Mouse (Mus musculus) lung, adult 2 months (tissue): Measurements from ENCODE around the gene Slc39a7. TPM values are rescaled to one million over a fixed set of nuclear protein-coding genes. Genes with fewer than 3 reads are reported as not detected.
"Not testable (repeated sequence)": the region's sequence is repeated elsewhere in the genome, so short reads cannot be mapped to it uniquely, and the experiment has no call there.

Source experiments
- DNase-seq: peaks from one replicate; pipeline ENCODE4 v3.0.0; 2022
- H3K4me1 ChIP-seq: fragments of 200-500 bp; 2 replicates; pipeline ENCODE4 v1.6.1; 2011; ENCODE audit warnings: low read length; ENCODE audit not compliant: control insufficient read depth, insufficient read depth
- H3K4me3 ChIP-seq: fragments of 200-500 bp; replicated peaks from 2 replicates; pipeline ENCODE3; 2011; ENCODE audit warnings: low read depth, mild to moderate bottlenecking, control low read depth, low read length; ENCODE audit errors: extremely low read depth
- CTCF ChIP-seq: fragments of 200-500 bp; IDR thresholded peaks from 2 replicates; pipeline ENCODE4 v1.5.1; 2011; ENCODE audit warnings: mild to moderate bottlenecking, low read length, control low read depth; ENCODE audit not compliant: insufficient read depth
- POLR2A ChIP-seq: fragments of 200-500 bp; IDR thresholded peaks from 2 replicates; pipeline ENCODE4 v1.6.1; 2011; ENCODE audit warnings: low read depth, mild to moderate bottlenecking, control low read depth, low read length, borderline replicate concordance; ENCODE audit errors: extremely low read depth
- WGBS: fragments of 180-500 bp; shearing (Covaris S2); methylation state at CpG from one replicate; pipeline ENCODE4 v1.1.7; 2018; 5-methylcytosine and 5-hydroxymethylcytosine counted together
- polyA plus RNA-seq: library from polyadenylated mRNA; depleted of rRNA; stranded (reverse); fragments of >200 nt; gene quantifications from 2 replicates; pipeline ENCODE4 v1.2.3, GENCODE M21; 2012

Slc39a7 gene
- polyA plus RNA-seq, 1 experiment: 183 TPM

DNA sequence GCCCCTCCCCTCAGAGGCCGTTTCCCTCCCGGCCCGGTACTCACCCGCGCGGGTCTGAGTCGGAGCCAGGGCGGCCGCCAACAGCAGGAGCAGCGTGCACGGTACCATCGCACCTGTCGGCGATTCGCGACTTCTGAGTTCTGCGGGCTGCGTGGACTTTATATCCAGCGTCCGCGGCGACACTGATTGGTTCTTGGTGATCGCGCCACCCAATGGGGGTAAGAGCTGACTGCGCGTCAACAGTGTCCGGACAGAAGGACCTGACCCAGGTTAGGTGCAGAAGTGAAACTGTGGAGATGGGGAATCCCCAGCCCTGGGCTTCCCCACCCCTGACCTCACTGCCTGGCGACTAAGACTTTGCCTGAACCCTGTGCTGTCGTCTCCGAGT is 31.3 kb downstream of the Slc39a7 start, which contains the start of gene H2-K1:
Gene H2-K1 (minus strand): TSS at position 198 of the 388 bp plus-strand sequence.
- DNase-seq: peak; percentile 94
- under 1% methylated on average over 30 of the region's 30 CpGs for WGBS
- Histone ChIP-seq H3K4me1 (peaks cover 4% of the 10 kb centered on the region; the same call in 1 of the 2 replicates), H3K4me3 (peak within 1 kb of the TSS; percentile 79)
- TF ChIP-seq POLR2A (peak; percentile 100), CTCF (no peak)

GRCm38 (mm10) chr17:33999341-34000149 is 31.9 kb downstream of the Slc39a7 start:
- peak; percentile 40 for DNase-seq
- TF ChIP-seq POLR2A (no peak), CTCF (no peak)
- WGBS: under 1% methylated on average over 87 of the region's 87 CpGs

DNA sequence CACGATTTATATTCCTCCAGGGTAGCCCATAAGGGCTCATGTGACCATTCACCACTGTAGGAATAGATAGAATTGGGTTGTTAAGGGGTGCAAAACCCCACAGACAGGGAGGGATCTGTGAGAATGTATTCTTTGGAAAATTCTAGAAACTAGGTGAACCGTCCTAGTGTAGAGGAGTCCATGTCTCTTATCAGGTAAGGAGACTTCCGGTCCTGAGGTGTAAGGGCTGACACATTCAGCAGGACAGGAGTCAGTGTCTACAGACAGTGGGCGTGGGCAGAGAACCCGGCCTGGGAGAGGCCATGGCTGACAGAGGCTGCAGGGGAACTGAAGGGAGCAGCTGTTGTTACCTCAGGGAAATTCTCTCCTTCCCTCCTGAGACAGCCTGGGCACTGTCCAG is 32.8 kb downstream of the Slc39a7 start:
- 39% methylated on average over 5 of the region's 5 CpGs for WGBS
- DNase-seq, H3K4me1 ChIP-seq: not testable (repeated sequence)
- H3K4me3 ChIP-seq: peak overlapping the region; percentile 71

More at GRCm38 (mm10) chr17:33999341-34000149, 31.9 kb downstream of the Slc39a7 start:
- Histone ChIP-seq H3K4me3 (peak overlapping the region; percentile 79), H3K4me1 (peaks cover 4% of the 10 kb centered on the region; the same call in 1 of the 2 replicates)

DNA sequence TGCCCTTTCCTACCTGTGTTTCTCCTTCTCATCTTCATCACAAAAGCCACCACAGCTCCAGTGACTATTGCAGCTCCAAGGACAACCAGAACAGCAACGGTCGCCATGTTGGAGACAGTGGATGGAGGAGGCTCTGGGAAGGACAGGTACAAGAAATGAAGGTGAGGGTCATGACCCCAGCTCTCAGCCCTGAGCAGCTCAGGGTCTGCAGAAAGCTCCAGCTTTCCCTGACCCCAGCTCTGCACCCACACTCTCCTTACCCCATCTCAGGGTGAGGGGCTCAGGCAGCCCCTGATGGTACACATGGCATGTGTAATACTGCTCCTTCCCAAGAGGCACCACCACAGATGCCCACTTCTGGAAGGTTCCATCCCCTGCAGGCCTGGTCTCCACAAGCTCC is 34.5 kb downstream of the Slc39a7 start:
- not testable (repeated sequence) for DNase-seq, H3K4me1 ChIP-seq, H3K4me3 ChIP-seq
- WGBS: 96% methylated on average over 2 of the region's 2 CpGs

GRCm38 (mm10) chr17:33995651-33996050 is 35.8 kb downstream of the Slc39a7 start:
- Histone ChIP-seq H3K4me1 (no peaks in the 10 kb centered on the region; the same call in 1 of the 2 replicates), H3K4me3 (no peak overlapping the region)
- WGBS: 57% methylated on average over 3 of the region's 3 CpGs
- TF ChIP-seq POLR2A (0 out of 2 replicates have a peak, but pooled peaks have one; percentile 27), CTCF (no peak)
- no peak for DNase-seq

GRCm38 (mm10) chr17:33994959-33995358 is 36.5 kb downstream of the Slc39a7 start:
- no peak for DNase-seq
- 88% methylated on average over 8 of the region's 8 CpGs for WGBS
- Histone ChIP-seq H3K4me3 (no peak overlapping the region), H3K4me1 (no peaks in the 10 kb centered on the region; the same call in 1 of the 2 replicates)
- TF ChIP-seq POLR2A (no peak), CTCF (no peak)

- Histone ChIP-seq H3K4me1 (no peaks in the 10 kb centered on the region), H3K4me3 (no peak overlapping the region)
- 31% methylated on average over 10 of the region's 10 CpGs for WGBS
- TF ChIP-seq CTCF: peak; percentile 71
- TF ChIP-seq POLR2A: no peak
- peak; percentile 52 for DNase-seq
These were observed 39.5 kb downstream of the Slc39a7 start for GRCm38 (mm10) chr17:33991788-33992664.

GRCm38 (mm10) chr17:33982136-33982535 is 49.3 kb downstream of the Slc39a7 start:
- peak; percentile 65 for DNase-seq
- peaks cover 15% of the 10 kb centered on the region for H3K4me1 ChIP-seq
- H3K4me3 ChIP-seq: not testable (repeated sequence)
- WGBS: 5% methylated on average over 8 of the region's 8 CpGs
- peak; percentile 68 for TF ChIP-seq CTCF

GRCm38 (mm10) chr17:33981192-33981909 is 50.1 kb downstream of the Slc39a7 start:
- Histone ChIP-seq H3K4me3 (peak overlapping the region; percentile 58), H3K4me1 (peaks cover 15% of the 10 kb centered on the region)
- DNase-seq: peak; percentile 73
- under 1% methylated on average over 27 of the region's 27 CpGs for WGBS
- peak; percentile 64; the same call in 1 of the 2 replicates for TF ChIP-seq POLR2A
- TF ChIP-seq CTCF: peak; percentile 34; the same call in 1 of the 2 replicates
